Mouse (Mus musculus) gastrocnemius, adult 18-20 months (tissue): ENCODE measurements around the gene Kpnb1. TPM values are rescaled to one million over a fixed set of nuclear protein-coding genes. Genes with fewer than 3 reads are reported as not detected.
"Not testable (repeated sequence)": the region's sequence is repeated elsewhere in the genome, so short reads cannot be mapped to it uniquely, and the experiment has no call there.

Experiments used
- DNase-seq: peaks from one replicate; pipeline ENCODE4 v3.0.0; 2021; ENCODE audit warnings: low spot score
- long read RNA-seq, 2 experiments: library from polyadenylated mRNA; stranded (forward); transcript quantifications; one replicate each; pipeline ENCODE4 v2.0.0; 2021
- total RNA-seq, 2 experiments: library from RNA; stranded (reverse); gene quantifications; 2 replicates each; pipeline ENCODE4 v1.2.3; 2021

The Kpnb1 gene
- total RNA-seq, result 10 to 100 TPM; 47.7 to 52.4 TPM
- long read RNA-seq, experiment 1, full-length matches to known transcripts, result 16 of 47 reads
- long read RNA-seq, experiment 1, partial matches to known transcripts, result 13 of 47 reads
- long read RNA-seq, experiment 1, other reads (novel, unspliced or antisense), result 18 of 47 reads
- long read RNA-seq, experiment 2, full-length matches to known transcripts, result 13 of 39 reads
- long read RNA-seq, experiment 2, partial matches to known transcripts, result 5 of 39 reads
- long read RNA-seq, experiment 2, other reads (novel, unspliced or antisense), result 21 of 39 reads

GRCm38 (mm10) chr11:97187764-97188642 lies at the start of gene Kpnb1:
Gene Kpnb1, minus strand, starts transcription at chr11:97187881.
- DNase-seq, result peak; percentile 97

GRCm38 (mm10) chr11:97232436-97232835 lies 44.8 kb upstream of the Kpnb1 start:
- no peak for DNase-seq

GRCm38 (mm10) chr11:97229396-97229795 lies 41.7 kb upstream of the Kpnb1 start:
- DNase-seq, result no peak

- no peak for DNase-seq
Observed at GRCm38 (mm10) chr11:97228985-97229384, 41.3 kb upstream of the Kpnb1 start.

GRCm38 (mm10) chr11:97226131-97226530 lies 38.5 kb upstream of the Kpnb1 start:
- DNase-seq, result no peak

- no peak for DNase-seq
Observed at GRCm38 (mm10) chr11:97223485-97223884, 35.8 kb upstream of the Kpnb1 start.

GRCm38 (mm10) chr11:97221611-97222010 lies 33.9 kb upstream of the Kpnb1 start:
- DNase-seq, result no peak

- DNase-seq, result no peak
Observed at GRCm38 (mm10) chr11:97220211-97220610, 32.5 kb upstream of the Kpnb1 start.

- no peak for DNase-seq
Observed at GRCm38 (mm10) chr11:97214411-97214810, 26.7 kb upstream of the Kpnb1 start.

GRCm38 (mm10) chr11:97210728-97211400 lies 23.2 kb upstream of the Kpnb1 start:
- DNase-seq, result no peak

GRCm38 (mm10) chr11:97207011-97207422 lies 19.3 kb upstream of the Kpnb1 start:
- DNase-seq, result no peak

GRCm38 (mm10) chr11:97199519-97199918 lies 11.8 kb upstream of the Kpnb1 start:
- no peak for DNase-seq

- peak; percentile 43 for DNase-seq
Observed at GRCm38 (mm10) chr11:97198601-97199000, 10.9 kb upstream of the Kpnb1 start.

GRCm38 (mm10) chr11:97197021-97197420 lies 9.3 kb upstream of the Kpnb1 start:
- DNase-seq, result no peak

- DNase-seq, result no peak
Observed at GRCm38 (mm10) chr11:97196541-97196940, 8.9 kb upstream of the Kpnb1 start.

- DNase-seq, result no peak
Observed at GRCm38 (mm10) chr11:97192621-97192951, 4.9 kb upstream of the Kpnb1 start.

GRCm38 (mm10) chr11:97191915-97192620 lies 4.4 kb upstream of the Kpnb1 start:
- DNase-seq, result no peak

GRCm38 (mm10) chr11:97190992-97191391 lies 3.3 kb upstream of the Kpnb1 start:
- DNase-seq, result no peak

GRCm38 (mm10) chr11:97189645-97190044 lies 2.0 kb upstream of the Kpnb1 start:
- DNase-seq, result not testable (repeated sequence)

- no peak for DNase-seq
Observed at GRCm38 (mm10) chr11:97189231-97189630, 1.6 kb upstream of the Kpnb1 start.

GRCm38 (mm10) chr11:97188643-97188955 lies 918 bp upstream of the Kpnb1 start:
- no peak for DNase-seq
